Mouse (Mus musculus) erythroblast, embryonic 14.5 days (primary cell): Measurements from ENCODE around the gene Mrpl45.
"Not testable (repeated sequence)": the region's sequence is repeated elsewhere in the genome, so short reads cannot be mapped to it uniquely, and the experiment has no call there.

Source experiments
- GATA1 ChIP-seq: IDR thresholded peaks from 2 replicates; pipeline ENCODE4 v1.6.1; 2012; ENCODE audit warnings: low read length, inconsistent platforms, mixed read lengths
- TAL1 ChIP-seq: IDR thresholded peaks from 3 replicates; pipeline ENCODE4 v1.6.1; 2012; ENCODE audit warnings: low read length, inconsistent platforms, mixed read lengths

- not testable (repeated sequence) for TF ChIP-seq TAL1, GATA1
These were observed 45.5 kb upstream of the Mrpl45 start for GRCm38 (mm10) chr11:97270004-97270403.
